Mouse (Mus musculus): ENCODE measurements around the gene Pdf. TPM values are rescaled to one million over a fixed set of nuclear protein-coding genes. Genes with fewer than 3 reads are reported as not detected.
"Not testable (repeated sequence)": the region's sequence is repeated elsewhere in the genome, so short reads cannot be mapped to it uniquely, and the experiment has no call there.

Pdf gene
- polyA plus RNA-seq, 1 experiment = 31.1 TPM

- H3ac ChIP-seq (ENCODE audit: control insufficient read depth, insufficient read length) = no peak overlapping the region
- peaks cover 8% of the 10 kb centered on the region for H3K36me3 ChIP-seq (ENCODE audit: control insufficient read depth, insufficient read depth)
- no peak overlapping the region for H3K4me3 ChIP-seq
- H3K4me2 ChIP-seq (ENCODE audit: low read depth) = no peak overlapping the region
- TF ChIP-seq MYOG (IDR thresholded peaks at IDR 0.05; ENCODE audit: control insufficient read depth in 1 of 3, insufficient read depth in 1 of 3, insufficient read length in 2 of 3, low read depth in 2 of 3) (no peak), E2F4 (IDR thresholded peaks at IDR 0.05; ENCODE audit: insufficient read depth) (no peak), SRF (IDR thresholded peaks at IDR 0.05; ENCODE audit: control insufficient read depth, insufficient read length, low read depth) (no peak), MYOD1 (IDR thresholded peaks at IDR 0.05; ENCODE audit: control insufficient read depth in 1 of 3, insufficient read length in 2 of 3, low read depth in 2 of 3) (no peak), CEBPB (IDR thresholded peaks at IDR 0.05; ENCODE audit: insufficient read depth, poor library complexity, severe bottlenecking) (no peak), MAX (IDR thresholded peaks at IDR 0.05; ENCODE audit: low read depth) (no peak), REST (IDR thresholded peaks at IDR 0.05; ENCODE audit: insufficient read depth, insufficient read length) (no peak), USF1 (IDR thresholded peaks at IDR 0.05; ENCODE audit: low read depth) (no peak), POLR2AphosphoS2 (IDR thresholded peaks at IDR 0.05; ENCODE audit: insufficient read length, low read depth) (no peak)
- H3K79me2 ChIP-seq (ENCODE audit: control insufficient read depth, insufficient read depth) = no peaks in the 10 kb centered on the region
- no peaks in the 10 kb centered on the region for H3K27me3 ChIP-seq (ENCODE audit: control insufficient read depth, insufficient read depth, insufficient read length)
Measured at GRCm38 (mm10) chr8:106999068-106999467, 49.3 kb downstream of the Pdf start.

GRCm38 (mm10) chr8:106997416-106997815, 51.0 kb downstream of the Pdf start:
- Histone ChIP-seq H3K79me2 (ENCODE audit: control insufficient read depth, insufficient read depth) (no peaks in the 10 kb centered on the region), H3K27me3 (ENCODE audit: control insufficient read depth, insufficient read depth, insufficient read length) (no peaks in the 10 kb centered on the region), H3ac (ENCODE audit: control insufficient read depth, insufficient read length) (no peak overlapping the region), H3K4me3 (no peak overlapping the region), H3K4me2 (ENCODE audit: low read depth) (no peak overlapping the region), H3K36me3 (ENCODE audit: control insufficient read depth, insufficient read depth) (peaks cover 3% of the 10 kb centered on the region)
- TF ChIP-seq E2F4 (IDR thresholded peaks at IDR 0.05; ENCODE audit: insufficient read depth) (no peak), POLR2A (IDR thresholded peaks at IDR 0.05; ENCODE audit: insufficient read length, low read depth) (no peak), USF1 (IDR thresholded peaks at IDR 0.05; ENCODE audit: low read depth) (no peak), TCF3 (IDR thresholded peaks at IDR 0.05; ENCODE audit: insufficient read length, low read depth) (no peak), TCF12 (IDR thresholded peaks at IDR 0.05; ENCODE audit: insufficient read depth, poor library complexity, severe bottlenecking) (no peak), MAX (IDR thresholded peaks at IDR 0.05; ENCODE audit: low read depth) (no peak), POLR2AphosphoS2 (IDR thresholded peaks at IDR 0.05; ENCODE audit: insufficient read length, low read depth) (no peak), SRF (IDR thresholded peaks at IDR 0.05; ENCODE audit: control insufficient read depth, insufficient read length, low read depth) (no peak), MYOG (IDR thresholded peaks at IDR 0.05; ENCODE audit: control insufficient read depth in 1 of 3, insufficient read depth in 1 of 3, insufficient read length in 2 of 3, low read depth in 2 of 3) (no peak), CEBPB (IDR thresholded peaks at IDR 0.05; ENCODE audit: insufficient read depth, poor library complexity, severe bottlenecking) (no peak), MYOD1 (IDR thresholded peaks at IDR 0.05; ENCODE audit: control insufficient read depth in 1 of 3, insufficient read length in 2 of 3, low read depth in 2 of 3) (no peak), REST (IDR thresholded peaks at IDR 0.05; ENCODE audit: insufficient read depth, insufficient read length) (no peak)

DNA sequence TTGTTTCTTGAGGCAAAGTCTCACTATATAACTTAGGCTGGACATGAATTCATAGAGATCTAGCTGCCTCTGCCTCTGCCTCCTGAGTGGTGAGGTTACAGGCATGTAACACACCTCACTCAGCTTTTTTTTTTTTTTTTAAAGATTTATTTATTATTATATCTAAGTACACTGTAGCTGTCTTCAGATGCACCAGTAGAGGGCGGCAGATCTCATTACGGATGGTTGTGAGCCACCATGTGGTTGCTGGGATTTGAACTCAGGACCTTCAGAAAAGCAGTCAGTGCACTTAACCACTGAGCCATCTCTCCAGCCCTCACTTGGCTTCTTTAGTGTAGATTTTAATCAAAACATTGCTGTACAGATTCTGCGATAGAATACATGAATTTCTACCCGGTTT, 52.1 kb downstream of the Pdf start:
- peaks cover 12% of the 10 kb centered on the region for H3K36me3 ChIP-seq (ENCODE audit: control insufficient read depth, insufficient read depth)
- H3K79me2 ChIP-seq (ENCODE audit: control insufficient read depth, insufficient read depth) = not testable (repeated sequence)

More for the DNA sequence above, 52.1 kb downstream of the Pdf start:
- H3K27me3 ChIP-seq (ENCODE audit: control insufficient read depth, insufficient read depth, insufficient read length); H3K4me3 ChIP-seq; H3K4me2 ChIP-seq (ENCODE audit: low read depth); H3ac ChIP-seq (ENCODE audit: control insufficient read depth, insufficient read length): not testable (repeated sequence)

Other genes with a start within 250 kb of the Pdf start
- gene Has3, start 178.4 kb downstream of the Pdf start, polyA plus RNA-seq (2012; fragmentation: generic; extraction: Trizol) = 0.12 TPM
- 45.8 TPM for gene Utp4, start 155.0 kb downstream of the Pdf start, polyA plus RNA-seq (2012; fragmentation: generic; extraction: Trizol)
- gene Sntb2, start 112.9 kb downstream of the Pdf start, polyA plus RNA-seq (2012; fragmentation: generic; extraction: Trizol) = 5.6 TPM
- 35.4 TPM for gene Vps4a, start 17.4 kb downstream of the Pdf start, polyA plus RNA-seq (2012; fragmentation: generic; extraction: Trizol)
- 28.3 TPM for gene Cog8, start 8.1 kb upstream of the Pdf start, polyA plus RNA-seq (2012; fragmentation: generic; extraction: Trizol)
- gene Nip7, start 8.3 kb upstream of the Pdf start, polyA plus RNA-seq (2012; fragmentation: generic; extraction: Trizol) = 81.4 TPM
- not detected for gene Tmed6, start 17.0 kb upstream of the Pdf start, polyA plus RNA-seq (2012; fragmentation: generic; extraction: Trizol)
- gene Terf2, start 47.9 kb upstream of the Pdf start, polyA plus RNA-seq (2012; fragmentation: generic; extraction: Trizol) = 14.7 TPM
- 48.3 TPM for gene Cyb5b, start 102.0 kb upstream of the Pdf start, polyA plus RNA-seq (2012; fragmentation: generic; extraction: Trizol)
- 5.6 TPM for gene Nfat5, start 244.9 kb upstream of the Pdf start, polyA plus RNA-seq (2012; fragmentation: generic; extraction: Trizol)